Mouse (Mus musculus) liver, postnatal 0 days (tissue): ENCODE results near the gene Spaca7.

Experiments
- CTCF ChIP-seq: sonication (generic); IDR thresholded peaks from 2 replicates; pipeline ENCODE4 v1.5.1; 2016; ENCODE audit warnings: antibody characterized with exemption, low read depth
- EP300 ChIP-seq: IDR thresholded peaks from 2 replicates; pipeline ENCODE4 v1.6.1; 2016; ENCODE audit warnings: antibody characterized with exemption, low read depth, mild to moderate bottlenecking

DNA sequence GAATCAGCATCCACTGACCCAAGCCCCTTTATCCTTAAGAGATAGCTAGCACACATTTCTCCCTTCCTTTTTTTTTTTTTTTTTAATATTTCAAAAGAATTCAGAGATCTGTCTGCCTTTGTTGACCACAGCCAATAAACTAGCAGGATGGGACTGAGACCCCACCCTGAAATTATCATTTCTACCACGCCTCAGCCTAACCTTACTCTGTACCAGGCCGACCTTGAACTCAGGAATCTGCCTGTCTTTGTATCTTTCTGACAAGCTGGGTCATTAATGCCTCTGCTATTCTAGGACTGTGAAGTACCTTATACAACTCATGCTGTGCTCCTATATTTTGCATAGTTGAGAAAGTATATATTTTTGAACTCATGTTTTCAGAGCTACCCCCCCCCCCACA is 44.2 kb upstream of the Spaca7 start:
- TF ChIP-seq CTCF: no peak
- TF ChIP-seq EP300: no peak
